Mouse (Mus musculus): Measurements from ENCODE around the gene Msi1.

The Msi1 gene

GRCm38 (mm10) chr5:115429359-115430186, at the start of gene Msi1:
Gene Msi1 (plus strand): TSS chr5:115429599.
- no peak for DNase-seq

DNA sequence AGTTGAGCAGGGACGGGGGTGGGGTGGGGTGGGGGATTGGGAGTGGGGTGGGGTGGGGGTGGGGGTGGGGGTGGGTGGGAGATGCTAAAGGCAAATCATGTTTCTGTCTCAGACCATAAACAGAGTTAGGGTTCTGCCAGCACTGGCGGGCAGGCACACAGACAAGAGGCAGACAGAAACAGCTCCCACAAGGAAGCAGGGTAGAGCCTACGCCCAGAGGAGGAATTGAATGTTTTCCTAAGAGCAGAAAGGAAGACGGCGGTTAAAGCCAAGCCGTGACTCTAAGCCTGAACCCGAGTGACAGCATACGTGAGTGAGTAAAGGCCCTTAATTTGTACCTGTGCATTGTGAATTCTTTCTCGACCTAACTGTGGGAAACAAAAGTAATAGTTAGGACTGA, 37.5 kb upstream of the Msi1 start:
- DNase-seq: no peak

GRCm38 (mm10) chr5:115392969-115393368, 36.4 kb upstream of the Msi1 start:
- no peak for DNase-seq

GRCm38 (mm10) chr5:115394223-115394622, 35.2 kb upstream of the Msi1 start:
- no peak for DNase-seq

- DNase-seq: no peak
Observed at GRCm38 (mm10) chr5:115394836-115395235, 34.6 kb upstream of the Msi1 start.

- no peak for DNase-seq
Observed at GRCm38 (mm10) chr5:115396654-115397053, 32.7 kb upstream of the Msi1 start.

DNA sequence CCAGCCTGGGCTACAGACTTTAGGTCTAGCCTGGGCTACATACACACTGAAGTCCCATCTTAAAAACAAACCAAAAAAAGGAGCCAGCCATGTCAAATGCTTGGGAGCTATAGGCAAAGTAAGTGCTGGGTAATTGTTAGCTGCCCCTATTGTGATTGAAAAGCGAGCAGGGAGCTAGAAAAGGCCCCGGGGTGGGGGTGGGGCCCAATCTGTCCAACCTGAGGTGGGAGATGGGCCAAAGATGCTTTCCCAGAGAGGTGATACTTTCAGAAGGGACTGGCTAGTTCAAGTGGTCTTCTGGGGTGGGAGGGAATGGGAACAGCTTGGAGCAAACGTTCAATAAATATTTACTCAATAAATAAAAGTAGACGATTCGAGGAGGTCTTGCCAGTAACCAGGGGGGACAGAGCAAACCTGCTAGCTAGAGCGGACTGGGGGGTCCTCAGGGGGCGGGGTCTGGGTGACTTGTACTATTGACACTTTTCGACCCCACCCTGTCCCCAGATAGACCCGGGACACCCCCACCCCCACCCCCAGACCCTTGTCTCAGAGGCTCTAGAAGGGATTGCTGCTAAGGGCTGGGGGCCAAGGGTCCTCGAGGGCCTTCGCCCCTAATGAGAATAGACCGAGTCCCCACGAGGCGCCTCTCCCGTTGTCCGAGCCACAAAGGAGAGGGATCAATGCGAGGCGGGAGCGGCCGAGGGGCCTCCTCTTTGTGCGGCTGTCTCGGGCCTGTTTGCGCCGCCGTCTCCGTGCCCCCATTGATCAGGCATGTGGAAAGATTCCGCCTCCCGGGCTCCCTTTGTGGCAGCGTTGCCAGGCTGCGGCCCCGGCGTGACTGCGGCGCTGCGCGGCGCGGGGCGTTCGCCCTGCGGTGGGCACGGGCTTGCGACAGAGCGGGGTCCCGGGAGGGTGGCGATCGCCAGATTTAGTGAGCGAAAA, 31.3 kb upstream of the Msi1 start:
- no peak for DNase-seq

- DNase-seq: no peak
Observed at GRCm38 (mm10) chr5:115402063-115402462, 27.3 kb upstream of the Msi1 start.

GRCm38 (mm10) chr5:115403436-115404140, 25.8 kb upstream of the Msi1 start:
- no peak for DNase-seq

DNA sequence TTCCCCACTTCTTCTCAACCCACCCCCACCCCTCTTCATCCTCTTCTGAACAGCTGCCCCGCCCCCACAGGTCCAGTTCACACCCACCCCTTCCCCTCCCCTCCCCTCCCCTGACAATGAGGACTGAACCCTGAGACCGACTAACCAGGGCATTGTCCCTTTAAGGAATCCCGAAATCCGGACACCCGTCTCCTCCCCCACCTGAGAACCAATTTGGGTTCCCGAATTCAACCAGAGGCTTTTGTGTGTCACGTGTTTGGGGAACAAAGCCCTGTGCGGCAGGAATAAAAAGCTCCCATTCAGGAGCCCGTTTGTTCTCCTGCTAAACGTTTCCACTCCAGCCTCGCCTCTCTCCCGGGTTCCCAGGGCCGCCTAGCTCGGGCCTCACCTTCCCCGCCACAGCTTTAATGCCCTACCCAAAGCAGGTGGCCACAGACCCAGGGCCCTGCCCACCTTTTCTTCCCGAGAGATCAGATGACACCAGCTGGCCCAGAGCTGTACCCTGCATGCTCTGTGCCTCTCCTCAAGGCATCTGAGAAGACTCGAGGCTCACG, 25.1 kb upstream of the Msi1 start:
- no peak for DNase-seq

GRCm38 (mm10) chr5:115405205-115405604, 24.2 kb upstream of the Msi1 start:
- DNase-seq: no peak

DNA sequence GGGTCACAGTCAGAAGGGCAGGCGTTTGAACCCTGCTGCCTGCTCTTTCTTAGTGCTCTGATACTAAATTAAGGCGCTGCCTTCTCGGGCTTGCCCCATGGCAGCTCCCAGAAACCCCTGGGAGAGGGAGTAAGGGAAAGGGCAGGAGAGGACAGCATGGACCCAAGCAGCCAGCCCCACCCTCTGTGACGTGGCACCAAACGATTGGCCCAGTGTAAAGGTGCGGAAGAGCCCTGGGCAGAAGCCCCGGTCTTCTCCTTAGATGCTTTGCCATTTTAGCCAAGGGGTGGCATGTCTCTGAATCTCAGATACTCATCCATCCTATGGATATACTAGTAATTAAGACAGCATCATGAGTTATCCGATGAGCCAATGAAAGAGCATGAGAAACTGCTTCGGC, 21.3 kb upstream of the Msi1 start:
- DNase-seq: no peak

DNA sequence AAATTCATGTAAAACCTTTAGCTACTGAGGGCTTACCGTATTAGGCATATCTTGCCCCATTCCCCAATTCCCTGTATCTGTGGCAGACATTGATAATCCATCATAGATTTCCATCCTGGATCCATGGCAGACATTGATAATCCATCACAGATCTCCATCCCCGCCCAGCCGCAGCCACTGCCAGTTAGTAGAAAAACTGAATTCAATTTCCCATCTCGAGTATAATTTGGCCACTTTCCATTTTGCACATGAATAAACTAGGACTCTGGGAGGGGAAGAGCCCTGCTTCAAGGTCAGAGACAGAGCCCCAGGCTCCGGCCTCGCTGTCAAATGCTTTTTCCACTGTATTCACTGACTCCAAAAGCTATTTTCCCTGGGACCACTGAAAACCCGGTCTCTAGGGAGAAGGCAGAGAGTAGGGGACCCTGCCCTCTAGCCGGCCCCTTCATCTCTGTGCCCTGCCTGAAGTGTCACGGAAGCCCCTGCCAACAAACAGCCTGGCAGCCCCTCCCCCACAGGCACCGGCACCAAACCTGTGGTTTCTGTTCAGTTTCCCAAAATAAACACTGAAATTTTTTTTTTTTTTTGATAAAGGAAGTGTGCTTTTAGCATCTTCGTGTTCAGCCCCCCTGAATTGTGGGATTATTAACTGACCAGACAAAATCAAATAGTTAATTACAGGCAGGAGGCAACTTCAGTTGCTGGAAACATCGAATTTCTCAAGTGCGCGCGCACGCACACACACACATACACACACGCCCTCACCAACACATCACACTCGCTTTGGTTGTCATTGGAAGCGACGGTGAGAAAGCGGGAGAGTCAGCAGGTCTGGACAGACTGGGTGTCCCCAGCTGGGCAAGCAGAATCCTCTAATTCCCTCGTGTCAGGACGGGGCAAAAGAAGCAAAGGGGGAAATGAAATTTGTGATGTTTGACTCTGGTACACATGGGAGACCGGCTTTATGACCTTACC, 14.0 kb upstream of the Msi1 start:
- no peak for DNase-seq

DNA sequence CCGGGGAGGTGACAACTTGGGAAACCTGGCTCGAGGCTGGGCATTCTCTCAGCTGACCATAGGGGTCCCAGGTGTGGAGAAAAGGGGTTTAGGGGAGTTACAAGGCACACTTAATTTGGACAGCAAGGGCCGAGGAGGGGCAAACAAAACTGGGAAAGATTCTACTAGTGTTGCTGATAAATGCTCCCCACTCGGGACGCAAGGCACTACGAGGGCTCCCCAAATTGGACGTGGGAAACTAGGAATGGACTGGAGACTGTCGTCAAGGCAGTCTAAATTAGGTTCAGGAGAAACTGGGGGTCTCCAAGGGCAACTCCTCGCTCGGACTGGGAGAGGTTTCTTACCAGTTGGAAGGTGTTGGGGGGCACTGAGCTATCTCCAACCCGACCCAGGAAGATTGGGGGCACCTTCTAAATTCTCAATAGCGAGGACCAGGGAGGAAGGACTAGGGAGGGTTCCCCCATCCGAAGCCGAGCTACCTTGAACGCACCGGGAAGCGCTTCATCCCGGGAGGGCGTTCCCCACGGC, 504 bp upstream of the Msi1 start:
- no peak for DNase-seq

GRCm38 (mm10) chr5:115430187-115430960, 975 bp downstream of the Msi1 start:
- no peak for DNase-seq

GRCm38 (mm10) chr5:115431061-115431897, 1.9 kb downstream of the Msi1 start:
- DNase-seq: no peak

- DNase-seq: no peak
Observed at GRCm38 (mm10) chr5:115431898-115432259, 2.5 kb downstream of the Msi1 start.

DNA sequence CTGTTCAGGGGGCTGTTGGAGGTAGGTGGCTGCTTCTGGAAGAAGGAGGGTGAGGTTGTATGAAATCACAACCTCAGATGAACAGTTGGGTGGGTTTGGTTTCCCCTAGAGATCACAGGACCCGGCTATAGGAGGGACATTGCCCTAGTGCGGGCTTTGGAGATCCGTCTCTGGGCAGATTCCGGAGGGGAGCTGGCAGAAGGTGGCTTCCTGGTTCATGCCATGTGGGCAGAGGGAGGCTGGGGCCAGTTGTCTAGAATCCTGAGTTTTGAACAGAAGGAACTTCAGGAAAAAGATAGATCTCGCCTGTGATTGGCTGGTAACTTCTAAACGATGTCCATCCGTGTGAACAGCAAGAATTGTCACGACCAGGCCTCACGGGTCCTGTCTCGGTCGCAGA, 3.0 kb downstream of the Msi1 start:
- no peak for DNase-seq

- no peak for DNase-seq
Observed at GRCm38 (mm10) chr5:115433191-115433590, 3.8 kb downstream of the Msi1 start.

Data from spleen, adult 18-20 months (tissue).